Mouse (Mus musculus): ENCODE measurements around the gene Treml4.
"Not testable (repeated sequence)": the region's sequence is repeated elsewhere in the genome, so short reads cannot be mapped to it uniquely, and the experiment has no call there.

Treml4 gene

DNA sequence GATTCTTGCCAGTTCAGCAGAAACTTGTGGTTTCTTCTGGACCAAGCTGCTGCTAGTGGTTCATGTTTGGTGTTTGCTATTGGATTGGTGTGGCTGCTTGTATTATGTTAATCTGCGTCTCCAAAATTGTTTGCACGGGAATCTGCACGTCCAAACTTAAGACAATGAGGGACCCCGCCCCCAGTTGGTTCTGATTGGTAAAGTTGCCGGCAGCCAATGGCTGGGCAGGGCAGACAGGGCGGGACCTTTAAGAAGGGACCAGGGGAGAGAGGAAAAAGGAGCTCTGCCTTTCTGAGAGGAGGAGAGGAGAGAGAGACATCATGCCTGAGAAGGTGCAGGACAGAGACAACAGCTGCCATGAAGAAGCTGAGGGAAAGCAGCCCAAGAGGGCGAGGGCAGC is 11.6 kb downstream of the Treml4 start:
- DNase-seq = no peak

DNA sequence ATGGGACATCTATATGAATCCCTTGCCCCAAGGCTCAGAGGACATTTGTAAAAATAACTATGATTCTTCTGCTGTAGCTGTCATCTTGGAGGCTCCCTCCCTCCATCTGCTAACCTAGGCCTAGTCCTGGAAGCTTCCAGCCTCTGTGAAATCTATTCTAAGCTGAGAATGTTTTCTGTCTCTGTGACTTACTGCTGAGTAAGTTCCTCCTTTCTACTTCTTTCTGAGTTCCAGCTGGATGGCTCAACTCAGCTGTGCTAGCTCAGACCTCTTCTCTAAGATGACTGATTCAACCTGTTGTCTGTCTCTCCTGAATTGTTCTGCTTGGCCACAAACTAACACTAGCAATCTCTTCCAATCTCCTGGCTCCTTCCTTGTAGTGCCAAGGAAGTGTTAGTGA is 14.3 kb downstream of the Treml4 start:
- DNase-seq = no peak

DNA sequence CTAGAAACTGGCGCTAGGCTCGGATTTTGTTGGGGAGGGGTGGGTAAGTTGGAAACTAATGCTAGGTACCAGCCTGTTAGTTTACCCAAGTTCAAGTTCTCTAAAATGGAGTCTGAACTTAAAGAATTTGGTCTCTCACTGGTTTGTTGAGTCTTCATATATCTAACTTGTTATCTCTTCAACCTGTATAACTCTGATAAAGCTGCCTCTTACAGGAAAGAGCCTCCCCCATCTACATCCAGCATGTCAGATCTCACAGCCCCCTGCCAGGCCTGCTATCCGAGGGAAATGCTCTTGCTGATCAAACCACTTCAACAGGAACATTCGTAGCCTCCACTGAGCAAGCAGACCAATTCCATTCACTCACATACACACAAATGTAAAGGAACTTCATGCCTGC is 14.9 kb downstream of the Treml4 start:
- DNase-seq = no peak

DNA sequence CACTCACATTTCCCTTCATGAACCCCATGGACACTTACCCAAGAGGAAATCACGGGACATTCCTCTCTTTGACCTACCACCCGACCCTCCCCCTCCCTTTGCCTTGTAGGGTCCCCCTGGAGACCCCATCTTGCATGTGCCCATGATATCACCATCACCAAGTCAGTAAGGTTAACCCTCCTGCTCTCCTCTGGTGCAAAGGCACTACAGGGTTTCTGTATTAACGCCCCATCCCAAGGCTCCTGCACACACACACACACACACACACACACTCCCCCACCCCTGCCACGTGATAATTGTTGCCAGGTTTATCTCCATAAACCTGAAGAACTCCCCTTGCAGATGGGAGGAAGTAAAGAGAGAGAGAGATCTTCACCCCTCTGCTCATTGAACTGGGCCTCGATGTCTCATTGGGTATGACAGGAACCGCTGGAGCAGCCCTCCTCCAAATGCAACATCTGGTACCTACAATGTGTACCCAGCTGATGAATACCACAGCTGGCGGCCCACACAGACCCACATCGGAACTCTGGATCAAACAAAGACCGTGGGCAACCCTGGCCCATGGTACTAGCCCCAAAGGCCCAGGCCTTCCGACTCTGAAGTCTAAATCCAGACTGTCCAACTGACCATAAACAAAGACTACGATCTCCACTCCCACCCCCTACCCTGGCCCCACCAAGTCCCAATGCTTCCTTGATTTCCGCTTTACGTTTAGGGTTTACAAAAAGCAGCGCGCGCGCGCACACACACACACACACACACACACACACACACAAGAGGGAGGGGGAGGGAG is 17.0 kb downstream of the Treml4 start:
- DNase-seq = peak; percentile 9 to 26

DNA sequence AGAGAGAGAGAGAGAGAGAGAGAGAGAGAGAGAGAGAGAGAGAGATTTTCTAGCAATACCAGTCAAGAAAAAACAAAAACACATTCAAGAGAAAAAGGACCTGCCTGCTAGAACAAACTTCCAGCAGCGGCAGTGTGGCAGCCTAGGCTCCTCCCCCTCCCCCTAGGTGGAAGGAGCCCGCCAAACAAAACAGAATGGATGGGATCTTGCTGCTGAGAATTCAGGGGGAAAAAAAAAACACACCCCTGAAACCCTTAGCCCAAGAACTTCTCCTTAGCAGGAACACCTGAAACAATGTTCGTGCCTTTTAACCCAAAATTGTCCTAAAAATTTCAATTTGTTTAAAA is 17.6 kb downstream of the Treml4 start:
- peak; percentile 39 to 54 for DNase-seq

DNA sequence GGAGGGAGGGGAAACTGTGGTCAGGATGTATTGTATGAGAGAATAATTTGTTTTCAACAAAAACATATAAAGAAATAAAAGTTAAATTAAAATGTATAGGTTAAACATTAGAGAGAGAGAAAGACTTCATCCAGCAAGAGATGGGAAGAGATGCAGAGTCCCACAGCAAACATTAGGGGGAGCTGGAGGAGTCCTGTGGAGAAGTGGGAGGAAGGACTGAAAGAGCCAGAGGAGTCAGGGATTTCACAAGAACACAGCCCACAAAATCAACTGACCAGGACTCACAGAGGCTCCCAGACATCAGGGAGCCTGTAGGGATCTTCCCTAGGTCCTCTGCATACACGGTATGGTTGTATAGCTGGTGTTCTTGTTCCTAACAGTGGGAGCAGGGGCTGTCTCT is 22.7 kb downstream of the Treml4 start:
- no peak for DNase-seq

DNA sequence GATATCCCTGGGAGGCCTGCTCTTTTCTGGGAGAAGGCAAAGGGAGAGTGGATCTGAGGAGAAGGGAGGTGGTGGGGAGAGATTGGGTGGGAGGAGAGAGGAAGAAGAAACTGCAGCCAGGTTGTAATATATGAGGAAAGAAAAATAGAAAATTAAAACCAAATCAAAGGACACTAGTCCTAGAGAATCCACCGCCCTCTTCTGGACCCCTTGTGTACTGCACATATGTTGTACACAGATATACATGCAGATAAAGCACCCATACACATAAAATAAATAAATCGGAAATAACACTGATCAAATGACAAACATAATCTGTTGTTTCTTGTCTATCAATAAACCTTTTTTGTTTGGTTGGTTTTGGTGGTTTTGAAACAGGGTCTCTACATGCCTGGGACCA is 23.2 kb downstream of the Treml4 start:
- peak; percentile 39 to 41 for DNase-seq

DNA sequence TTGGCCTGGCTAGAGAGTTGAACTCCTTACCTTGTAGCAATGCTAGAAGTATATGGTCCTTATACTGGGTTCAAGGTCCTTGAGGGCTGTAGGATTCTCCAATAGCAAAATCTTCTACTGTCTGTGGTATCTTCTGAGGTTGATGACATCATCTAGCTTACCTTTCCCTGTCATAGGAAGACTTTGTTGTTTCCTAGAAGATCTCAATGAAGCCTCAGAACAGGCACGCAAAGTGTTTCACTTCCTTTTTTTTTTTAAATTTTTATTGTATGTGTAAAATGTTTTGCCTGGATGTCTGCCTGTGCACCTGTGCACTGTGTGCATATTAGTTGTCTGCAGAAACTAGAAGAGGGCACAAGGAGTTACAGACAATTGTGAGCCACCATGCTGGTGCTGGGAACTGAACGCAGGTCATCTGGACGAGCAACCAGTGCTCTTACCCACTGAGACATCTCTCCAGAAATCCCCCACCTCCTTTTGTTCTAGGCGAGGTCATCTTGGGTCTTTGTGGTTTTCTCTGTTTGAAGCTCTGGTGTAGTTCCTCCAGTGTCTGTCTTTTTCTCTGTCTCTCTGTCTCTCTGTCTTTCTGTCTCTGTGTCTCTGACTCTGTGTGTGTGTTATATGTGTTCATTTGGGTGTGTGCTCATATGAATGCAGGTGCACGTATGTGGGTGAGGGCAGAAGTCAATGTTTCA is 29.6 kb downstream of the Treml4 start:
- DNase-seq = no peak

DNA sequence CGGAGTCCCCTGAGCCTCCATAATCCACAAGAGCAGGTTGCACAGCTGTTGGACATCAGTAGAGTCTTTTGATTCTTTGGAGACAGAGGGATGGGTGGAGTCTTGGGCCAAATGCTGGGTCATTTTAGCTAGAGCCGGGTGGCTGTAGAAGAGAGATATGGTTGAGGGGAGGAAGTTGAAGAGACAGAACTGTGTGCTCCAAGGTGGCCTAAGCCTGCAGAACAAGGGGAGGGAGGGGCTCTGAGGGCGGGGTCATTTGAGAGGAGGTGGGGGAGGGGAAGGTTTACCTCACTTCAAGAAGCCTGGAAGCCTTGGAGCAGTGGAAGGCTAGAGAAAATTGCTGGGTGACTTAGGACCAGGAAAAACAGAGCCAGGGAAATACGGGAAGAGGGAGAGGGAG is 35.1 kb downstream of the Treml4 start, which contains the start of gene Treml2:
Gene Treml2, plus strand, starts transcription at position 296 of the 400 bp plus-strand sequence.
- DNase-seq = no peak

DNA sequence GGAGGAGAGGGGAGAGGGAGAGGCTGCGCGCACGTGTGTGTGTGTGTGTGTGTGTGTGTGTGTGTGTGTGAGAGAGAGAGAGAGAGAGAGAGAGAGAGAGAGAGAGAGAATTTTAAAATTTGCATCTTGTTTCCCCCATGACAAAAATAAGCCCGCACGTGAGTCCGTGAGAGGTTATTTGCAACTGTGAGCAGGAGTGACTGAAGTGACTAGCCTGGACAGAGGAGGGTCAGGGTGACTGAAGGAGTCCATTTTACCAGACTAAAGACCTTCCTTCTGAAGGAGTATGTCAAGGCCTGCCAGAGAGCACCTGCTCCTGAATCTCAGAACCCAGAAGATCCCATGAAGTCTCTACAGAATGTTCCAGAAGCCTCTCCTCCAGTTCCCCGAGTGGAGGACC is 35.7 kb downstream of the Treml4 start:
- no peak for DNase-seq

DNA sequence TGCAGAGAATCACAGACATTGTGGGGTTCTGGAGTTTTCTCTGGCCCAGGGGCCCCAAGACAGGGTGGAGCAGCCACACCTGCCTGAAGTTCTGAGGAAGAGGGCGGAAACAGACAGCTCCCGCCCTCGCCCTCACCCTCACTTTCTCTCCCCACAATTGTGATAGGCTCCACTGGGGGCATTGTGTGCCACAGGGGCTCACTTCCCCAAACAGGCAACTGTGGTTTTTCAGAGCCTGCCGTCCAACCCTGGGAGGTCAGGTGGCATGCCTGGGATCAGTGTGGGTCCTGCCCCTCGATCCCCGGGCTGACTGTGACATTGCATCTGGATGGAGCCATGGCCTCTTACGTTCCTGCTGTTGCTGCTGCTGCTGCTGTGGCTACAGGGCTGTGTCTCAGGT is 36.1 kb downstream of the Treml4 start:
- no peak for DNase-seq

DNA sequence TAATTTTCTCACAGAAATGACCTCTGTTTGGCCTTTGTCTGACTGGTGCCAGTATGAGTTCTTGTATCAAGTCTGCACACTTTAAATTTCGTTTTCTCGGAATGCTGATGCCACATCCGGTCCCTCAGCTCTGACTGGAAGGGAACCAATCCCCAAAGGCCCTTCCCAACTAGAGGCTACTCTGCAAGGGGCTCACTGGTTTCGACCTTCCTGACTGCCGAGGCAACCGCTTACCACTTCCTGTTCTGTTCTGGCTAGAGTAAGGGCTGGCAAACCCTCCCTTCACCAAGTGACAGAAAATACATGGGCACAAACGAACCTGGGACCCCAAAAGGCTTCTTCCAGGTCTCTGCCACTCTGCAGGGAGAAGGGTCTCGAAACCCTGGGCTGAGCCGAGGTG is 36.8 kb downstream of the Treml4 start:
- DNase-seq = no peak

DNA sequence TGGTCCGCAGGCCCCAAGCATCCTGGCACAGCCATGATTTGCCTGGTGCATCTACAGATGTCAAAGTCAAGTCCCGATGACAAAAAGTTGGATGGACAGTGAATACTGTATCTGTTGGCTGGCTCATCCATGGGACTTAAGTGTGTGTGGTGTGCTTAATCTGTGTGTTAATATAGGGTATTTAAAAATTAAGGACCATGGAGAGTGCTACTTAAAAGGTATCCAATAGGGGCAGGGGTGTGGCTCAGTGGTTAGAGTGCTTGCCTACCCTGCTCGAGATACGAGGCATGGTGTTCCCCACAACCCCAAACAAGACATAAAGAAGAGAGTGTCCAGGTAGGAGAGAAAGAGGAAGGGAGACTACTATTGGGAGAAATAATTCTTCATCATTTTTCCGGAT is 37.7 kb downstream of the Treml4 start:
- DNase-seq = no peak

DNA sequence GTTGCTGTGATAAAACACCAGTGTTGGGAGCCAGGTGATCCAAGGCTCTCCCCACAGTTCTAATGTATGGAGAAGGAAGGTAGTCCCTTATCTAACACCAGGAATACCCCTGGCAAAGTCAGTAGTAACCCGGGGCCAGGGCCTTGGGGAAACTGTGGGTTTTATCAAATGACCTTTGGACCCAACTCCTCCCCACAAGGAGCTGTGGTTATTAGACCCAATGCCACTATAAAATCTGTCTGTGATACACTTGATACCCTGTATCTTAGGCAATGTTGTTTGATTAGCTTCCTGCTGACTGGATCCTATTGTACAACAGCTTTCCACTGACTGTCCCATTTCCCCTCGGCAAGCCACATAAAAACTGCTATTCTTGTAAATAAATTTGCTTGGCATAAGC is 48.0 kb downstream of the Treml4 start:
- DNase-seq = no peak

DNA sequence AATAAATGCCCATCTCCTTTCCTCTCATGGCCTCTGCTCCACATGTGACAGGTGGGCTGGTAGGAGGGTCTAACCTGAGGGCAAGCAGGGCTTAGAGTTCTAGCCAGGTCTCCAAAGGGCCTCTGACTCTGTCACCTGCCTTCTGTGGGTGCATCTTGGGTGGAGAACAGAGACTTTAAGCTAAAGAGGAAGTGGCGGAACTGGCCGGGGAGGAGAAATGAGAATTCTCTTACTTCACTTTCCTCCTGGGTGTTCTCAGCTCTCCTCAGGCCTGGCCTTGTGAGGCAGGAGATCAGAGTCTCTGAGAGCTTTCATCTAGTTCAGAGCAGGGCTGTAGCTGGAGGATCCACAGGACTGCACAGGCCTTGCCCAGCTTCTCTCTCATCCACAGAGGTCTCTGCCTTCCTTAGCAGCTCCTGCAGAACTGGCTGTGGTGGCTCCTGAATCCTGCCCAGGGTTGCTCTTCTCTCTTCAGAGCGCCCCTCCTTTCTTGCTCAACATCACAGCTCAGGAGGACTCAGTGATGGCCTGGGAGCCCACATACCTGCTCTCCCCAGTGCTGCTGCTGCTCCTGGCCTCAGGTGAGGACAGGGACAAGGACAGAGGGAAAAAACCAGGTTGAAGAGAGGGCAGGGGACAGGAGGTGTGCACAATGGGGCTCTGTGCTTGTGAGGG is 51.9 kb downstream of the Treml4 start, which contains the start of gene B430306N03Rik:
Gene B430306N03Rik, plus strand, starts transcription at position 237 of the 675 bp plus-strand sequence.
- DNase-seq = not testable (repeated sequence)

DNA sequence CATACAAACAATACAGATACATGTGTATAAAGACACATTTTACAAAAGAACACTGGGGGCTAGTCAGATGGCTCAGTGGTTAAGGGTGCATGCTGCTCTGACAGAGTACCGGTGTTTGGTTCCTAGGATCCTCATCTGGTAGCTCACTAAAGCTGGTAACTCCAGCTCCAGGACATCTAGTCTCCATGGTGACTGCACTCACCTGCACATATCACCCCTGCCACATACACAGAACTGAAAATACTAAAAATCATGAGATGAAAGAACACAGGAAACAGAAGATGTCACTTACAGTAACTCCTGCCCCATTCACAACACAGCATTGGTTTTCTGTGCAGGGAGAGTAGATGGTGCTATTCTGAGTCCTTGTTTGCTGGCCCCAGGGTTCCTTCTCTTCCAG is 54.6 kb downstream of the Treml4 start:
- DNase-seq = no peak

DNA sequence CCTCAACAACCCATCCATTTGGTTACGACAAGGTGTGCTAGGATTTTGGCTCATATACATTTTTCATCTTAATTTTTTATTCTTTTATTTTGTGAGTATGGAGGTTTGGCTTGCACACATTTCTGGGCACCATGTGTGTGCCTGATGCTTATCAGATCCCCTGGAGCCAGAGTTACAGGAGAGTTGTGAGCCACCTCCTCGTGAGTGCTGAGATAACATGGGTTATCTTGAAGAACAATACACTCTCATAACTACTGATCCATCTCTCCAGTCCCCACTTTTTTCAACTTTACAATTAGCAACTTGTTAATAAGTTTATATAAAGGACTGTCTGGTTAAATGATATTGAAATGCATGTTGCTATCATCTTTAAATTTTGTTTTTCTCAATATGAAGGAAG is 57.2 kb downstream of the Treml4 start:
- no peak for DNase-seq

DNA sequence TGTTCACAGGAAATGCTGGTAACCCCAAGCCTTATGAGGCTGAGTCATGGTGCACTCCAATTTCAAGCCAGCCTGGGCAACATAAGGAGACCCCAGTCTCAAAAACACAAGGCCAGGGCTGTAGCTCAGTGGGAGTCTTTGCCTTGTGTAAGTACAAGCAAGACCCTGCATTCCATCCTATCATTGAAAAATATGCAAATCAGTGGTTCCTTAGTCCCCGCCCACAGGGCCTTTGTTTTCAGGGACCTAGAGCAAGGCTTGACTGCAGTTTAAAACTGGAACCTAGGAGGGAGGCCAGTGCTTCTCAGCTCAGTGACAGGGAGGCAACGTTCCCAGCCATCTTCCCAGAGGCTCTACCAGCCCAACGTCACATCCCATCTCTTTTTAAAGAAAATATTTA is 59.1 kb downstream of the Treml4 start:
- DNase-seq = no peak

DNA sequence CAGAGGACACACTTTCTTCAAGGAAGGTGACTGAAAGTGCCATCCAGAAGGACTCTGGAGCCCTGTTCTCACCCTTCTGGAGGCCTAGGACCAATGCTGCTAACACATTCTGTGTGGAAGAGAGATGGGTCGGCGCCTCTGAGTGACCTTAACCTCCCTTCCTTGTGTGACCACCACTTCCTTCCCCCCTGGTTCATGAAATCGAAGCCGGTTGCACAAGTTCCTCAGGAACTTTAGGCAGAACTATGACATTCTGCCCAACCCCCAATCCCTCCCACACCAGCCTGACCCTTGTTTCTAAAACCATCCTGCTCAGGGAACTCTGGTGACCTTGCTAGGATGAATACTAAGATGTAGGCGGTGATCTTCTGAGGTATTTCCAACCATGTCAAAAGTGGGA is 60.2 kb downstream of the Treml4 start:
- no peak for DNase-seq
